Mouse (Mus musculus) limb, embryonic 14.5 days (tissue): ENCODE measurements at regions not wholly inside any gene's neighbourhood (a gene's known extent, or its start where the extent isn't known, plus 50 kb on each side); places are given as distances from the start of the nearest gene placed in this dataset.

ENCODE experiments used
- ATAC-seq: fragments of 200-750 bp; cut with Nextera tagmentation; 2 replicates; pipeline ENCODE4 v1.8.0; 2017; ENCODE audit warnings: low read depth, moderate number of reproducible peaks, moderate TSS enrichment; ENCODE audit not compliant: low FRiP score
- DNase-seq: peaks from one replicate; pipeline ENCODE4 v3.0.0-alpha.2; 2015; ENCODE audit warnings: low spot score
- H3K27ac ChIP-seq: fragments of 300-500 bp; sonication (generic); replicated peaks from 2 replicates; pipeline ENCODE4 v1.5.1; 2014; ENCODE audit warnings: low read depth, mild to moderate bottlenecking, low read length, moderate library complexity, mixed read lengths
- H3K27me3 ChIP-seq: fragments of 300-500 bp; sonication (generic); 2 replicates; pipeline ENCODE4 v1.6.1; 2014; ENCODE audit warnings: low read length, mixed read lengths; ENCODE audit not compliant: control insufficient read depth, insufficient read depth
- H3K36me3 ChIP-seq: fragments of 300-500 bp; sonication (generic); 2 replicates; pipeline ENCODE4 v1.6.1; 2014; ENCODE audit warnings: mild to moderate bottlenecking, low read length, moderate library complexity, mixed read lengths; ENCODE audit not compliant: control insufficient read depth, insufficient read depth
- H3K4me1 ChIP-seq: fragments of 300-500 bp; sonication (generic); 2 replicates; pipeline ENCODE4 v1.6.1; 2014; ENCODE audit warnings: antibody characterized with exemption, low read length, mixed read lengths; ENCODE audit not compliant: control insufficient read depth, insufficient read depth
- H3K4me2 ChIP-seq: fragments of 300-500 bp; sonication (generic); replicated peaks from 2 replicates; pipeline ENCODE4 v1.6.1; 2014; ENCODE audit warnings: low read depth, mild to moderate bottlenecking, low read length, moderate library complexity; ENCODE audit not compliant: severe bottlenecking
- H3K4me3 ChIP-seq: fragments of 300-500 bp; sonication (generic); replicated peaks from 2 replicates; pipeline ENCODE4 v1.5.1; 2014; ENCODE audit warnings: low read length
- H3K9ac ChIP-seq: fragments of 300-500 bp; sonication (generic); 2 replicates; pipeline ENCODE4 v1.6.1; 2014; ENCODE audit warnings: mild to moderate bottlenecking, low read depth, low read length, moderate library complexity; ENCODE audit not compliant: severe bottlenecking
- H3K9me3 ChIP-seq: fragments of 300-500 bp; sonication (generic); 2 replicates; pipeline ENCODE4 v1.6.1; 2016; ENCODE audit warnings: low read length; ENCODE audit not compliant: control insufficient read depth
- POLR2A ChIP-seq: fragments of 200-500 bp; IDR thresholded peaks from 2 replicates; pipeline ENCODE4 v1.8.0; 2012; ENCODE audit warnings: inconsistent platforms, mild to moderate bottlenecking, moderate library complexity, borderline replicate concordance; ENCODE audit not compliant: insufficient read depth, insufficient read length; ENCODE audit errors: extremely low read depth
- WGBS: fragments of 180-500 bp; shearing (Covaris S2); extraction: QIAGEN DNeasy Blood & Tissue Kit; methylation state at CpG from one replicate; pipeline ENCODE4 v1.1.7; 2014; 5-methylcytosine and 5-hydroxymethylcytosine counted together

GRCm38 (mm10) chr19:56653292-56653691, 68.7 kb upstream of the Adrb1 start:
- no peak overlapping the region for H3K9ac ChIP-seq
- no peak overlapping the region for H3K4me2 ChIP-seq
- H3K36me3 ChIP-seq = no peaks in the 10 kb centered on the region
- no peak overlapping the region for H3K27ac ChIP-seq
- no peak for TF ChIP-seq POLR2A
- no peak for ATAC-seq
- WGBS = 70% methylated on average over 9 of the region's 9 CpGs
- 0 out of 2 replicates have a peak, but pooled peaks cover 4% of the 10 kb centered on the region for H3K9me3 ChIP-seq
- no peaks in the 10 kb centered on the region for H3K27me3 ChIP-seq
- H3K4me1 ChIP-seq = peaks cover 5% of the 10 kb centered on the region
- H3K4me3 ChIP-seq = no peak overlapping the region
- no peak for DNase-seq

DNA sequence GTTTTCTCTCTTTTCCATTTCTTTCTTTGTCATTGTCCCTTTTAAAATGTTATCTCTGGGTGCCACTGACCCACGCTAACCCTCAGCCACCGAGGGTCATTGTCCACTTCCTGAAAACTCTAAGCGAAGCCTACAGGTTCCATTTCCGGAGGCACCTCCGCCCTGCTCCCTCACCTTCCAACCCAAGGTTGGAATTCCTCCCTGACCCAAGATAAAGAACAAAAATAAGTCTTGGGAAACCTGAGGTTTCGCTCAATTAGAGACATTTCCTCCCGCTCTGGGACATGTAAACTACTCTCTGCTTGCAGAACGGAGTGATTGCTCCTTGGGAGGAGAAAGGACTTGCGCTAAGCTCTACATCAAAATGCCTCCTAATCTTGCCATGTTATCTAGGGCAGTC, 66.7 kb upstream of the Adrb1 start:
- Histone ChIP-seq H3K9ac (no peak overlapping the region), H3K4me2 (no peak overlapping the region), H3K9me3 (0 out of 2 replicates have a peak, but pooled peaks cover 4% of the 10 kb centered on the region), H3K27ac (no peak overlapping the region), H3K27me3 (no peaks in the 10 kb centered on the region), H3K4me1 (peaks cover 5% of the 10 kb centered on the region), H3K36me3 (no peaks in the 10 kb centered on the region), H3K4me3 (no peak overlapping the region)
- DNase-seq (no peak), ATAC-seq (no peak)
- no peak for TF ChIP-seq POLR2A
- 88% methylated on average over 9 of the region's 9 CpGs for WGBS

DNA sequence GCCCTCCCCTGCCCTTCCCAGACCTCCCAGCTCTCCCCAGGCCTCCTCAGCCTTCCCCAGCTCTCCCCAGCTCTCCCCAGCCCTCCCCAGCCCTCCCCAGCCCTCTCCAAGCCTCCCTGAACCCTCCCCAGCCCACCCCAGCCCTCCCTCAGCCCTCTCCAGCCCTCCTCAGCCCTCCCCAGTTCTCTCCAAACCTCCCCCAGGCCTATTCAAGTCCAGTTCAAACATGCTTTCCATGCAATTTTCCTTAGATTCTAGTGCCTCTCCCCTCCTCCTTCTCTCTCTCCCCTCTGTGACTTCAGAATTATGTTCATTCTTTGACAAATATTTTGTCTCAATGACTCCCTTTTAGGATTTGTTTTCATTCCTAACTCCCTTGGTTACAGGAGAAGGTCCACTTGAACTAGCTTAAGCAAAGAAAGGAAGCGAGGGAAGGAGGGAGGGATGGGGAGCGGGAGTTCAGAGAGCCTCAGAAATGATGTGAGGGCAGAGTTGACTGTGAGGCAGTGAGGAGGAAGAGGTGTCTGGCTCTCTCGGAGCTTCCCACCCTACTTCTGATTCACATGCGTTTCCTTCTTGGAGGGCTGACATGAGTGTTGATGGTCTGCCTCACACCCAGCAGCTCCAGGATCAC, 61.3 kb upstream of the Adrb1 start:
- WGBS = 63% methylated on average over 4 of the region's 4 CpGs
- no peaks in the 10 kb centered on the region for H3K4me1 ChIP-seq
- H3K9ac ChIP-seq = no peak overlapping the region
- ATAC-seq (no peak), DNase-seq (no peak)
- H3K4me3 ChIP-seq = no peak overlapping the region
- no peak overlapping the region for H3K27ac ChIP-seq
- no peaks in the 10 kb centered on the region for H3K27me3 ChIP-seq
- H3K36me3 ChIP-seq = no peaks in the 10 kb centered on the region
- no peak for TF ChIP-seq POLR2A
- no peak overlapping the region for H3K4me2 ChIP-seq
- H3K9me3 ChIP-seq = no peaks in the 10 kb centered on the region

DNA sequence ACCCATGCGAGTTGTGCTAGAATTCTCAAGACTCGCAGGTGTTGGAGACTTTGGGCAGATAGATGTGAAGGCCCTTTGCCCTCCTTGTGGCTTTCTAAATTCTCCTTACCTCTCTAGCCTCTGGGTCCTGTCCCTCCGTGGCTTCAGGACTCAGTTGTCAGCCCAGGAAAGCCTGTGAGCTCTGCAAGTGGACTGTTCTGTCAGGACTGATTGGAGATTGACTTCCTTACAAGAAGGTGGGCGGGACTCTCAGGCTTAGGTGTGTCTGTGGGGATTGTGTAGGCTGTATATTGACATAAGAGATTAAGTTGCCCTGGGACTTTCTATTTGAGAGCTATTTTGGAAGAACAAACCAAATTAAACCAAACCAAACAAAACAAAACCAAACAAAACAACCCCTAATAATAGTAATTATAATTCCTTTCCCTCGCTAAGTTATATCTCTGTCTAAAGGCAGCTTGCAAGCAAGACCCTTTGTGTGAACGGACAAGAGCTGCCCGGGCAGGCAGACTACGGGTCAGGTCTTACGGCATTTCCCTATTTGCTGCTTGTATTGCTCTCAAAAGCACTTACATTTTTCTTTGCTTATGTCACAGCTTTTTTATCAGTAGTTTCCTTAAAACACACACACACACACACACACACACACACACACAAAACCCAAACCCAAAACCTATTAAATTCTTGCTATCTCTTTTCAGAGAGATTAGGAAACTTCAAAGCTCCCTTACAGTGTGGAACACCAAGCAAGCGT, 58.3 kb upstream of the Adrb1 start:
- no peak for ATAC-seq
- H3K9me3 ChIP-seq = no peaks in the 10 kb centered on the region
- H3K4me3 ChIP-seq = no peak overlapping the region
- H3K4me2 ChIP-seq = no peak overlapping the region
- no peak overlapping the region for H3K27ac ChIP-seq
- H3K9ac ChIP-seq = no peak overlapping the region
- no peaks in the 10 kb centered on the region for H3K4me1 ChIP-seq
- H3K36me3 ChIP-seq = no peaks in the 10 kb centered on the region
- H3K27me3 ChIP-seq = no peaks in the 10 kb centered on the region
- 81% methylated on average over 10 of the region's 10 CpGs for WGBS
- TF ChIP-seq POLR2A = no peak
- no peak for DNase-seq

GRCm38 (mm10) chr19:56664307-56664775, 57.7 kb upstream of the Adrb1 start:
- DNase-seq (no peak), ATAC-seq (no peak)
- no peaks in the 10 kb centered on the region for H3K4me1 ChIP-seq
- H3K9me3 ChIP-seq = no peaks in the 10 kb centered on the region
- no peak overlapping the region for H3K4me3 ChIP-seq
- H3K27ac ChIP-seq = no peak overlapping the region
- no peak for TF ChIP-seq POLR2A
- WGBS = 68% methylated on average over 10 of the region's 10 CpGs
- H3K27me3 ChIP-seq = no peaks in the 10 kb centered on the region
- H3K4me2 ChIP-seq = no peak overlapping the region
- H3K9ac ChIP-seq = no peak overlapping the region
- H3K36me3 ChIP-seq = no peaks in the 10 kb centered on the region
